Mouse (Mus musculus) gonadal fat pad, adult 2 months (tissue): ENCODE measurements around the gene 9930021J03Rik. TPM values are rescaled to one million over a fixed set of nuclear protein-coding genes. Genes with fewer than 3 reads are reported as not detected.
A peak's percentile ranks its signal among the peaks of the same experiment; 100 is the strongest.

Source experiments
- DNase-seq: peaks from one replicate; pipeline ENCODE4 v3.0.0-alpha.2; 2012; ENCODE audit warnings: low read depth
- polyA plus RNA-seq: library from polyadenylated mRNA; depleted of rRNA; stranded (reverse); fragments of >200 nt; gene quantifications from 2 replicates; pipeline ENCODE4 v1.2.3, GENCODE M21; 2012

9930021J03Rik gene
- polyA plus RNA-seq, 1 experiment: 8.7 TPM

GRCm38 (mm10) chr19:29805101-29805916 lies 480 bp downstream of the 9930021J03Rik start:
- DNase-seq: no peak

GRCm38 (mm10) chr19:29803946-29804345 lies 1.8 kb downstream of the 9930021J03Rik start:
- no peak for DNase-seq

- DNase-seq: no peak
These were observed 8.4 kb downstream of the 9930021J03Rik start for GRCm38 (mm10) chr19:29797371-29797770.

GRCm38 (mm10) chr19:29787997-29788396 lies 17.8 kb downstream of the 9930021J03Rik start:
- DNase-seq: no peak

GRCm38 (mm10) chr19:29782914-29783313 lies 22.9 kb downstream of the 9930021J03Rik start:
- no peak for DNase-seq

- DNase-seq: no peak
These were observed 51.9 kb downstream of the 9930021J03Rik start for GRCm38 (mm10) chr19:29753939-29754338.

- no peak for DNase-seq
These were observed 54.8 kb downstream of the 9930021J03Rik start for GRCm38 (mm10) chr19:29750994-29751393.

GRCm38 (mm10) chr19:29743531-29743930 lies 62.3 kb downstream of the 9930021J03Rik start:
- no peak for DNase-seq

GRCm38 (mm10) chr19:29740661-29741060 lies 65.1 kb downstream of the 9930021J03Rik start:
- DNase-seq: no peak

GRCm38 (mm10) chr19:29739608-29740007 lies 66.2 kb downstream of the 9930021J03Rik start:
- no peak for DNase-seq

- no peak for DNase-seq
These were observed 70.4 kb downstream of the 9930021J03Rik start for GRCm38 (mm10) chr19:29735421-29735820.

- DNase-seq: no peak
These were observed 87.3 kb downstream of the 9930021J03Rik start for GRCm38 (mm10) chr19:29718476-29718875.

- DNase-seq: no peak
These were observed 87.9 kb downstream of the 9930021J03Rik start for GRCm38 (mm10) chr19:29717854-29718253.

- DNase-seq: peak; percentile 75
These were observed 92.3 kb downstream of the 9930021J03Rik start for GRCm38 (mm10) chr19:29713451-29713850.

- no peak for DNase-seq
These were observed 96.3 kb downstream of the 9930021J03Rik start for GRCm38 (mm10) chr19:29709461-29709860.

- no peak for DNase-seq
These were observed 97.3 kb downstream of the 9930021J03Rik start for GRCm38 (mm10) chr19:29708461-29708860.

- no peak for DNase-seq
These were observed 97.8 kb downstream of the 9930021J03Rik start for GRCm38 (mm10) chr19:29708003-29708402.

GRCm38 (mm10) chr19:29707314-29707898 lies 98.4 kb downstream of the 9930021J03Rik start:
- no peak for DNase-seq

- no peak for DNase-seq
These were observed 101.4 kb downstream of the 9930021J03Rik start for GRCm38 (mm10) chr19:29704436-29704835.

GRCm38 (mm10) chr19:29701707-29702106 lies 104.1 kb downstream of the 9930021J03Rik start:
- no peak for DNase-seq

GRCm38 (mm10) chr19:29697245-29697874 lies 108.4 kb downstream of the 9930021J03Rik start, which contains the start of gene Mlana:
Gene Mlana, plus strand, starts transcription at chr19:29697824.
- DNase-seq: no peak

- no peak for DNase-seq
These were observed 108.9 kb downstream of the 9930021J03Rik start for GRCm38 (mm10) chr19:29696840-29697239.

GRCm38 (mm10) chr19:29696309-29696708 lies 109.5 kb downstream of the 9930021J03Rik start:
- DNase-seq: no peak
